Mouse (Mus musculus) megakaryocyte, adult 5-6 weeks (primary cell): Measurements from ENCODE around the gene Nsun2. TPM values are rescaled to one million over a fixed set of nuclear protein-coding genes. Genes with fewer than 3 reads are reported as not detected.
A peak's percentile ranks its signal among the peaks of the same experiment; 100 is the strongest.

Experiments
- ATAC-seq: 2 replicates; pipeline ENCODE4 v1.8.0; 2016; ENCODE audit warnings: mild to moderate bottlenecking, inconsistent platforms; ENCODE audit not compliant: poor library complexity, severe bottlenecking
- total RNA-seq, 2 experiments: library from RNA; stranded (forward) in 1 of 2; stranded (reverse) in 1 of 2; fragments of 153-499, 151-499 nt in 1 of 2; fragments of 221-1000, 200-1000 nt in 1 of 2; gene quantifications; 2 replicates each; pipeline versions ENCODE4 v1.2.3 to v1.2.4; 2015 to 2017

Gene Nsun2
- total RNA-seq (2015) (32.6 and 33.9 TPM in 2 replicates), total RNA-seq (2017) (61.7 and 76.5 TPM in 2 replicates)

GRCm38 (mm10) chr13:69533405-69534333 lies at the start of gene Nsun2:
TSS of gene Nsun2 (plus strand) at chr13:69533746.
- ATAC-seq, result peak; percentile 17

- peak; percentile 52; the same call in 1 of the 2 replicates for ATAC-seq
These were observed 48.2 kb upstream of the Nsun2 start for GRCm38 (mm10) chr13:69485326-69485725.

- ATAC-seq, result no peak
These were observed 47.7 kb upstream of the Nsun2 start for GRCm38 (mm10) chr13:69485833-69486232.

GRCm38 (mm10) chr13:69487108-69487507 lies 46.4 kb upstream of the Nsun2 start:
- ATAC-seq, result no peak

GRCm38 (mm10) chr13:69487611-69488275 lies 45.8 kb upstream of the Nsun2 start:
- no peak for ATAC-seq

GRCm38 (mm10) chr13:69488565-69489255 lies 44.8 kb upstream of the Nsun2 start:
- no peak for ATAC-seq

DNA sequence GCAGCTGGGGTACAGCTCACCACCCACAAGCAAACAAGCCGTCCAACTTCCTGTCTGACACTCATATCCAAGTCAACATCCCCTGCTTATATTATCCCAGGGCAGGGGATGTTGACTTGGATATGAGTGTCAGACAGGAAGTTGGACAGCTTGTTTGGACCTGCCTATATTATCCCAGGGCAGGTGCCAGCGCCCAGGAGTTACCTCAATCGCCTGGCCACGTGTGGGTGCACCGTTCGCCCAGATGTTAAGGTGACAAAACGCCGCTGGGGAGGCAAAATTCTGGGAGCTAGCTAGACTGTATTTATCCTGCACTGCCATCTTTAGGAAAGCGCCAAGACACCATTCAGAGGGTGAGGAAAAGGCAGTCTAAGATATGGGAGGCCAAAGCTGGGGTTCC lies 43.8 kb upstream of the Nsun2 start:
- ATAC-seq, result no peak

- peak; percentile 63 for ATAC-seq
These were observed 40.6 kb upstream of the Nsun2 start for GRCm38 (mm10) chr13:69492876-69493463.

- no peak for ATAC-seq
These were observed 35.3 kb upstream of the Nsun2 start for GRCm38 (mm10) chr13:69498276-69498675.

GRCm38 (mm10) chr13:69502157-69502750 lies 31.3 kb upstream of the Nsun2 start:
- ATAC-seq, result no peak; the same call in 1 of the 2 replicates

DNA sequence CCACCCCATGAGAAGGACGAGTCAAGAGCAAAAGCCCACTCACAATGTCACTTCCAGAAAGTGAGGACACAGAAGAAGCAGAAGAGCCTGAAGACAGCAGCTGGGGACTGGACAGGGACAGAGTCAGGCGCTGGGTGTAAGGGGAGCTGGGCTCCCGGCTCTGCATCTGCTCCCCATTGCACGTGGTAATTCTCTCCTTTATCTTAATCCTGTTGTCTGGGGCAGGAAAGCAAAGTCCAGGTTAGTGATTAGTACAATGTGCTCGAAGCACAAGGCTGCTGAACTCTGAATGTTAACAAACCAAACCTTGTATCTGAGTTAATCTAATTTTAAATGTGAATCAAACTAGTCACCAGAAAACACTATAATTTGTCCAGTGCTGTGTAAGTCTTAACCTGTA lies 30.7 kb upstream of the Nsun2 start:
- no peak for ATAC-seq

DNA sequence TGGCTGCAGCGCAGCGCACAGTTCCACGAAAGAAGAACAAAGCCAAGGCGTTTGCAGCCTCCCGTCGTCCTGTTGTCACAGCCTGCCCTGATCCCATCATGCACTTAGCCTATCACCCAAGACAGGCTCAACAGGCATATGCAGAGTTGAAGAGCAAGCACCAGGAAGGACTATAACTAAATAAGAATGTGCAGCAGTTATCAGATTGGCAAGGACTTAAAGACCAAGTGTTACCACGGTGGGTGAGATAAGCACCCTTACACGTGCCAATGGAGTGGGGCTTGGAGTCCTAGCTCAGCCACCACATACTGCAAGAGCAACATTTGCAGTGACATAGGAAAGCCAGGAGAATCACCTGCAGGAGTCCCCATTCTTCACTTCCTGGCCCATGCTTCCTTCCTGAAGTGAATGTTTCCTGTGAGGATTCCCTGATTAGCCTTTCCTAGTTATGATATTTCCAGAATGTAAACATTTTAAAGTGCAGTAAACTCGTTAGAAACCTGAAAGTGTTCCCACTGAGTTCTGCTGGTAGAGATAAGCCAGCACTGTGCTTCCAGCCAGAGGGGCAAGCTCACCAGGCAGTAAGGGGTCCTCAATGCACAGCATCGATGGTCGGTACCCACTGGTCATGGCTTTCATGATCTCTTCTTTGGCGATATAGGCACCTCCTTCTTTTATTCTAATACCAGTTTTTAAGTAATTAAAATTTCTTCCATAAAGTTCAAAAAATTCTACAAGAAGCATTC lies 27.0 kb upstream of the Nsun2 start:
- no peak for ATAC-seq

DNA sequence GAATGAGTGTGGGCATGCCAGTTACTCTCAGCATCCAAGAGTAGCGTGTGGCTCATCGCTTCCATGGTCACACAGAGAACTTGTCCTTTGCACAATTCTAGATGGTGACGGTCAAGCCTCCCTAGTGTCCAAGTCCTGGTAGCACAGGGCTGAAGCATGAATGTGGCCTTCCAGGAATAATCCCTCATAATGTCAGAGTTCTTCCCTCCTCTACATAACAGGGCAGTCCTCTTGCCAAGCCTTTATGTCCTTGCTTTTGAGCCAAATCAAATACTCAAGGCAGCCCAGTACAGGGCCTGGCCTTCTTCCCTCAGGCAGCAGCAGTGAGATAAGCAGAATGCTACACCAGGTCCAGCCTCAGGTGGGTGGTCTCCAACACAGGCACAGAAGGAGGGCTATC lies 25.9 kb upstream of the Nsun2 start:
- ATAC-seq, result no peak

GRCm38 (mm10) chr13:69509391-69510244 lies 23.9 kb upstream of the Nsun2 start:
- ATAC-seq, result peak; percentile 78

DNA sequence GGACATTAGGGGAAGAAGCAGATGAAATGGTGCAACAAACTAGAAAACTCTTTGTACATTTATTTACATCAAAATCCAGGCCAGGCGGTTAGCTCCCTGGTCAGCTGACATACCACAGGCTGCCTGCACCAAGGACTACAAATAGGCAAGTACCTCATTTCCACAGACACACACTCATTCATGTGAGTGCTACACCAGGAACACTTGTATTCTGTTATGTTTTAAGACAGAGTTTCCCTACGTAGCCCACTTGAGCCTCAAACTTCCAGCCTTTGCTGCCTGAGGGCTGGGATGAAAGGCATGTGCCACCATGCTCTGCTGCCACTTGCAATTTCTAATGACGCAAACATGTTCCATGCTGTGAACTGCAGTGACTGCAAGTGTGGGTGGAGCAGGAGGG lies 18.5 kb upstream of the Nsun2 start:
- no peak for ATAC-seq

DNA sequence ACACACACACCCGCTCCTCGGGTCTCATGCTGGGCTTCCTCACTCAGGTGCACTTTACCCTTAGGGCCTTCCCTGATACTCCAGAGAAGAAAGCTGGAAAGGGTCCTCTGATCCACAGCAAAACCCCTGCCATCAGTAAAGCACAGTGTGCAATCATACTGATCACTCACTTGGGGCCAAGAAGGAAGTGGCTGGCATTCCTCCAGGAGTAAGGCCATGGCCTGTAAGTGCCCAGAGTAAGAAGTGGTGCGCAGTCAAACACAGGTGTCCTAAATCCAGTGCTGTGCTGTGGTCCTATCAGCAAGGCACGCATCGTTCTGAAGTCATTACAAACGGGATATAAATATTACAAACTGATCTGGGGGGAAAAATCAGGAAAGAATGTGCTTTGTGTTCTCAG lies 16.1 kb upstream of the Nsun2 start:
- ATAC-seq, result no peak

DNA sequence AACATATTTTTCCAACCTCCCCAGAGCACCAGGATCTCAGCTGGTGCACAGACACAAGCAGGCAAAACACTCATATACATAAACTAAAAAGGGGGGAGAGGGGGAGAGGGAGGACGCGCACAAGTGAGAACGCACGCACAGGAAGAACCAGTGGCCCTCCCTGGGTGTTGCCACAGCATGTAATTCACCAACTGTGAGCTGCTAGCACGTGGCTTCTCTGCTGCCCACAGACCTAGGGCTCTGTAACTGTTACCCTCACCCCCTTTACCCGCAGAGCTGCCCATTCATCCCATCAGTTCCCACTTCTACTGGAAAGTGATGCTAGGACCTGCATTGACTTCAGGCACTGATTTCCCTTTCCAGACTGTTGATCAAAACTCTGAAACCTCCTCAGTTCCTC lies 14.4 kb upstream of the Nsun2 start:
- ATAC-seq, result peak; percentile 46

DNA sequence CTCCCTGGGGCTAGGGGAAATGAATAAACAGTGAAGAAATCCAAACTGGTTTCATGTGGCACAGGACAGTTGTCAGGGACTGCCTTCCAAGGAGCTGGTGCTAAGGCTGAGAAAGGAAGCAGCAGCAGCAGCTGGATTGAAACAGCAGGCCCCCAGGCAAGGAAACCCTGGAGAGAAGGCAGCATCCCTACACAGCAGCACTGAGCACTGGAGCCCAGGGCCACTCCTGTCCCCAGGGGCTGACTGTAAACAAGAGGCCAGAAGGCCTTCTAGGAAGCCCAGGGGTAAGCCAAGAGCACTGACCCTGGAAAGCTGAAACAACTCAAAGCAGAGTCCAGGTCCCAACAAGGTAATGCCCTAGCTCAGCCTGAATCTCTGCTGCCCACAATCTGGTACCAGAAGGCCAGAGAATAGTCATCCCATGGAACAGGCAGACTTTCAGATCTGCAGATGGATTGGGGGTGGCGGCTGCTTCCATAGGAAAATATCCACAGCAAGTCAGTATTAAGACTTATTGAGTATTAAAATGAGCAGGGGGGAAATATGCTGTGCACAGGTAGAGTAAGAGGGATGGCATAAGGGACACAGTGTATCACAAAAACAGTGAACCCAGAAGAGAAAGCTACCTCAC lies 11.3 kb upstream of the Nsun2 start:
- ATAC-seq, result no peak
